Mouse (Mus musculus) spleen, postnatal 0 days (tissue): ENCODE results near the gene Rapsn. TPM values are rescaled to one million over a fixed set of nuclear protein-coding genes. Genes with fewer than 3 reads are reported as not detected.

Experiments
- polyA plus RNA-seq: library from polyadenylated mRNA; unstranded; fragments of >200 nt; fragmentation: Nextera tagmentation; extraction: Ambion mirVana; gene quantifications from 2 replicates; pipeline ENCODE4 v1.2.1, GENCODE M21; 2015

Gene Rapsn
- polyA plus RNA-seq, result 1.6 and 2.7 TPM in 2 replicates

GRCm38 (mm10) chr2:91035385-91035784, at the start of gene Rapsn:
Rapsn (plus strand) TSS chr2:91035620.

GRCm38 (mm10) chr2:91053934-91054382, 18.5 kb downstream of the Rapsn start, which contains the start of gene Psmc3:
Psmc3 (plus strand) TSS chr2:91054009.

DNA sequence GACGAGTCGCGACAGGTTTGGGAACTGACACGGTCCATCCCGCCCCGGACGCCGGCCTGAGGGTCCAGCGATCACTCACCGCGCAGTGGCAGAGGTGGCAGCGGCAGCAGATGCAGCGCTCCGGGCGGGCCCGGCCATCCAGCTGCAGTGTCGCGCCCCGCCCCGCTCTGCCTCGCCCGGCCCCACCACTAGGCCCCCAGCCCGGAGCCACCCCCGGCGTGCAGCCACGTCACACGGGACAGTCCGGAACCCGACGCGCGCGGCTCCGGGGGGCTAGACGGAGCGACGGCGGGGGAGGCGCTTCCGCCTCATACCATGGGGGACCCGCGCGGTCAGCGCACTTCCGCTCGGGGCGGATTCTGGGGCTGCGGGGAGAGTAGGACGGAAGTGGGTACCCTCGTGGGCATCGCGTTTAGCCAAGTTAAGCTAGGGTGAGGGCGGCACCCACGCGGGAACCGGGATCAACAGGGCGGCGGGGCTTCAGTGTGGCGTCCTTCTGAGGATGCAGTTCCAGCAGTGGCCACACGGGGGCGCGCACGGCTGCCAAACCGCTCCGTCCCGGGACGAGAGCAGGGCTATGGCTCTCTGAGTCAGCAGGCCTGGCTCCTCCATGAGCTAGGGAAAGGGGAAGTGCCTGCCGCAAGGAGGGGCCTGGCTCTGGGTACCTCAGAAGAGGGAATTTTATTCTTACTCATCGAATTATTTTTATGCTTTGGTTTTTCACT, 34.8 kb downstream of the Rapsn start, which contains the start of gene Slc39a13:
Gene Slc39a13, minus strand, starts transcription at position 342 of the 725 bp plus-strand sequence.

DNA sequence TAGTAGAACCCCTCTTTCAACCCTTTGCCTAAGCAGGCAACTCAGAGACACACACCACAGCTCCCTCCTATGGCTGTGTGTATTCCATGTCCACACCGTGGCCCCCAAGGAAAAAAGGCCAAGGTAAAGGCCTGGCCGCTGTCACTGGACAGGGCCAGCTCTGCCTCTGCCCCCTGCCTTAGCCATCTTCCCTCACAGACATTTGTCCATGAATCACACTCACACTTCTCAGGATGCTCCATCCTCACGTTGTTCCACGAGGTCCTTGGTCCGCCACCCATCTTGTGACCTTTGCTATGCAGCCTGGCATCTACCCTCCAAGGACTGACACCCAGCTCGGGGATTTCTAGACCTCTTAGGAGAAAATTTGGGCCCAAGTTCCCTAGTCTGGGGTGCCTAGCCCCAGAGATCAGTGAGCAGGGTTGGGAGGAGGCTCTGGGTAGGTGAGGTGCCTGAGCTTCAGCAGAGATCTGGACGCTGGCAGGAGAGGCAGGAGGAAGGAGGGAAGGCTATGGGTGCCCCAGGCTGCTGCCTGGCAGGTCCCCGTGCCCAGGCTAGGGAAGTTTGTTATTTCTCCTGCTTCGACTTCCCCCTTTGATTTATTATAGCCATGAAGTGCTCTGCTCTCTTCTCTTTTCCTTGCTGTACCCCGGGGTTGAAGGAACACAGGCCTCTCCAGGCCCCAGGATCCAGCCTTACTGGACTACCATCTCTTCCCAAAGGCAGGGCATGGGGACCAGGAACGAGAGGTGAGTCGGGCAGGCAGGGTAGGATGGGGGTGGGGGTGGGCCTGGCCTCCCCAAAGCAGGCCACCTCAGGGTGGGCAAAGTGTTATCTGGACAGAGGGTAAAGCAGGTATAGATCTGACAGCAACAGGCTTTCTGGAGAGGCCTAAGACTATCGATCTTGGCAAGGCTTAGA, 46.6 kb downstream of the Rapsn start, which contains the start of gene Spi1:
Gene Spi1, plus strand, starts transcription at position 616 of the 921 bp plus-strand sequence.

Other genes starting within 250 kb of the Rapsn start
- gene Mtch2, start 188.5 kb upstream of the Rapsn start, polyA plus RNA-seq, result 104 and 106 TPM in 2 replicates
- gene C1qtnf4, start 149.8 kb upstream of the Rapsn start, polyA plus RNA-seq, result 7.0 and 7.8 TPM in 2 replicates
- gene Kbtbd4, start 130.9 kb upstream of the Rapsn start, polyA plus RNA-seq, result 15.1 and 15.7 TPM in 2 replicates
- 125 and 134 TPM in 2 replicates for gene Ndufs3, start 130.8 kb upstream of the Rapsn start, polyA plus RNA-seq
- gene Celf1, start 95.2 kb upstream of the Rapsn start, polyA plus RNA-seq, result 42.9 and 43.4 TPM in 2 replicates
- gene Psmc3, start 18.4 kb downstream of the Rapsn start, polyA plus RNA-seq, result 160 and 174 TPM in 2 replicates
- gene Slc39a13, start 34.8 kb downstream of the Rapsn start, polyA plus RNA-seq, result 13.6 and 16.0 TPM in 2 replicates
- gene Spi1, start 46.8 kb downstream of the Rapsn start, polyA plus RNA-seq, result 48.0 and 65.8 TPM in 2 replicates
- gene Mybpc3, start 82.5 kb downstream of the Rapsn start, polyA plus RNA-seq, result 0.08 and 0.12 TPM in 2 replicates
- gene Madd, start 148.2 kb downstream of the Rapsn start, polyA plus RNA-seq, result 10.1 and 10.8 TPM in 2 replicates
- 4.3 and 5.1 TPM in 2 replicates for gene Nr1h3, start 167.2 kb downstream of the Rapsn start, polyA plus RNA-seq
- gene Acp2, start 167.3 kb downstream of the Rapsn start, polyA plus RNA-seq, result 9.5 and 12.2 TPM in 2 replicates
- gene Ddb2, start 201.4 kb downstream of the Rapsn start, polyA plus RNA-seq, result 6.8 and 9.1 TPM in 2 replicates
- gene Pacsin3, start 220.3 kb downstream of the Rapsn start, polyA plus RNA-seq, result 4.3 and 5.9 TPM in 2 replicates
- 44.9 and 45.2 TPM in 2 replicates for gene Arfgap2, start 229.4 kb downstream of the Rapsn start, polyA plus RNA-seq